Mouse (Mus musculus) liver, embryonic 12.5 days (tissue): ENCODE results near the gene Slc25a1. TPM values are rescaled to one million over a fixed set of nuclear protein-coding genes. Genes with fewer than 3 reads are reported as not detected.

Experiments used
- ATAC-seq: fragments of 200-750 bp; cut with Nextera tagmentation; 2 replicates; pipeline ENCODE4 v1.8.0; 2017; ENCODE audit warnings: moderate number of reproducible peaks, mild to moderate bottlenecking, moderate library complexity
- H3K27ac ChIP-seq: fragments of 300-500 bp; sonication (generic); 2 replicates; pipeline ENCODE4 v1.5.1; 2016; ENCODE audit warnings: mild to moderate bottlenecking
- H3K27me3 ChIP-seq: fragments of 300-500 bp; sonication (generic); replicated peaks from 2 replicates; pipeline ENCODE4 v1.6.1; 2016; ENCODE audit warnings: mild to moderate bottlenecking, moderate library complexity
- H3K36me3 ChIP-seq: fragments of 300-500 bp; sonication (generic); 2 replicates; pipeline ENCODE4 v1.6.1; 2016; ENCODE audit warnings: mild to moderate bottlenecking, moderate library complexity
- H3K4me1 ChIP-seq: fragments of 300-500 bp; sonication (generic); 2 replicates; pipeline ENCODE4 v1.6.1; 2016
- H3K4me2 ChIP-seq: fragments of 300-500 bp; sonication (generic); 2 replicates; pipeline ENCODE4 v1.6.1; 2016; ENCODE audit warnings: mild to moderate bottlenecking, moderate library complexity
- H3K4me3 ChIP-seq: fragments of 300-500 bp; sonication (generic); 2 replicates; pipeline ENCODE4 v1.5.1; 2016; ENCODE audit warnings: mild to moderate bottlenecking, moderate library complexity
- H3K9ac ChIP-seq: fragments of 300-500 bp; sonication (generic); 2 replicates; pipeline ENCODE4 v1.6.1; 2016; ENCODE audit warnings: mild to moderate bottlenecking, moderate library complexity
- H3K9me3 ChIP-seq: fragments of 300-500 bp; sonication (generic); replicated peaks from 2 replicates; pipeline ENCODE4 v1.6.1; 2016; ENCODE audit warnings: mild to moderate bottlenecking, moderate library complexity
- WGBS: fragments of 180-500 bp; shearing (Covaris S2); methylation state at CpG from one replicate; pipeline ENCODE4 v1.1.7; 2016; ENCODE audit not compliant: insufficient replicate concordance; 5-methylcytosine and 5-hydroxymethylcytosine counted together
- polyA plus RNA-seq: library from polyadenylated mRNA; unstranded; fragments of >200 nt; fragmentation: Nextera tagmentation; extraction: Ambion mirVana; gene quantifications from 2 replicates; pipeline ENCODE4 v1.2.1, GENCODE M21; 2016

The Slc25a1 gene
- polyA plus RNA-seq, 1 experiment from 2014 or later: 102 TPM

- ATAC-seq: no peak
- H3K4me2 ChIP-seq: no peak overlapping the region
- no peaks in the 10 kb centered on the region for H3K9me3 ChIP-seq
- peaks cover 25% of the 10 kb centered on the region for H3K4me1 ChIP-seq
- no peaks in the 10 kb centered on the region for H3K27me3 ChIP-seq
- no peak overlapping the region for H3K27ac ChIP-seq
- no peak overlapping the region for H3K4me3 ChIP-seq
- H3K36me3 ChIP-seq: peaks cover 35% of the 10 kb centered on the region
- H3K9ac ChIP-seq: no peak overlapping the region
Observed at GRCm38 (mm10) chr16:17882196-17882595, 45.8 kb downstream of the Slc25a1 start.

DNA sequence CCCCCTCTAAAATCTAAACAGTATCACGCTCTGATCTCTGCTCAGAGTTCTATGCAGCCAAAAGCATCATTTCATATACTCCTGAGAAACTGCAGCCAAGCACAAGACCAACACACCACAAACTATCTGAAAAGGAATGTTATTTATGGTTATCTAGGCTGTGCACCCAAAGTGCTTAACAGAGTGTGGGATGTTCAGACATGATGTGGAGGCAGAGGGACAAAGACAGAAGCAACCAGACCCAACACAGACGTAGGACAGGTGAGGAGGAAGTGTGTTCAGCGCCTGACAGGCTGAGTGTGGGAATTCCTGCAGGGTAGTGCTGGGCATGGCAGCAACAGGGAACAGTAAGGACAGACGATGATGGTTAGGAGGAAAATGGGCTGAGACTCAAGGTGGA is 48.4 kb downstream of the Slc25a1 start:
- Histone ChIP-seq H3K9ac (no peak overlapping the region), H3K4me2 (no peak overlapping the region), H3K9me3 (no peaks in the 10 kb centered on the region), H3K27me3 (no peaks in the 10 kb centered on the region), H3K4me1 (peaks cover 16% of the 10 kb centered on the region; the same call in 1 of the 2 replicates), H3K27ac (no peak overlapping the region), H3K36me3 (peaks cover 38% of the 10 kb centered on the region), H3K4me3 (no peak overlapping the region)
- 74% methylated on average over 4 of the region's 4 CpGs for WGBS
- no peak for ATAC-seq

- H3K4me2 ChIP-seq: no peak overlapping the region
- H3K4me3 ChIP-seq: no peak overlapping the region
- 64% methylated on average over 1 of the region's 1 CpGs for WGBS
- no peaks in the 10 kb centered on the region for H3K9me3 ChIP-seq
- no peaks in the 10 kb centered on the region for H3K27me3 ChIP-seq
- no peak for ATAC-seq
- H3K36me3 ChIP-seq: peaks cover 35% of the 10 kb centered on the region
- H3K4me1 ChIP-seq: peaks cover 41% of the 10 kb centered on the region
- H3K27ac ChIP-seq: no peak overlapping the region
- no peak overlapping the region for H3K9ac ChIP-seq
Observed at GRCm38 (mm10) chr16:17876096-17876495, 51.9 kb downstream of the Slc25a1 start.

Other genes with a start within 250 kb of the Slc25a1 start
- gene Med15, start 195.3 kb downstream of the Slc25a1 start, polyA plus RNA-seq: 24.2 and 25.2 TPM in 2 replicates
- 23.5 and 24.0 TPM in 2 replicates for gene Klhl22, start 168.6 kb downstream of the Slc25a1 start, polyA plus RNA-seq
- gene Scarf2, start 130.9 kb downstream of the Slc25a1 start, polyA plus RNA-seq: 4.9 and 5.2 TPM in 2 replicates
- not detected in 2 replicates for gene B830017H08Rik, start 95.1 kb downstream of the Slc25a1 start, polyA plus RNA-seq
- 0.58 and 0.61 TPM in 2 replicates for gene Car15, start 89.9 kb downstream of the Slc25a1 start, polyA plus RNA-seq
- not detected in 2 replicates for gene Gm20518, start 36.5 kb downstream of the Slc25a1 start, polyA plus RNA-seq
- gene Tssk1, start 34.0 kb downstream of the Slc25a1 start, polyA plus RNA-seq: 0.04 TPM in 1 of 2 replicates, not detected in the other
- 29.7 and 29.9 TPM in 2 replicates for gene Dgcr2, start 29.7 kb downstream of the Slc25a1 start, polyA plus RNA-seq
- gene Tssk2, start 29.6 kb downstream of the Slc25a1 start, polyA plus RNA-seq: not detected in 2 replicates
- gene Ess2, start 16.9 kb downstream of the Slc25a1 start, polyA plus RNA-seq: 18.7 and 18.9 TPM in 2 replicates
- not detected in 2 replicates for gene Gsc2, start 13.2 kb downstream of the Slc25a1 start, polyA plus RNA-seq
- not detected in 2 replicates for gene Vpreb2, start 52.2 kb upstream of the Slc25a1 start, polyA plus RNA-seq
- gene Dgcr6, start 124.6 kb upstream of the Slc25a1 start, polyA plus RNA-seq: 40.4 and 40.5 TPM in 2 replicates
- 8.6 and 10.1 TPM in 2 replicates for gene Prodh, start 162.0 kb upstream of the Slc25a1 start, polyA plus RNA-seq
- 0.65 and 0.68 TPM in 2 replicates for gene Rtn4r, start 199.4 kb upstream of the Slc25a1 start, polyA plus RNA-seq